Mouse (Mus musculus) right cerebral cortex, postnatal 4 days (tissue): Measurements from ENCODE around the gene Gimap5.
A peak's percentile ranks its signal among the peaks of the same experiment; 100 is the strongest.

Experiments
- DNase-seq: peaks from one replicate; pipeline ENCODE4 v3.0.0-alpha.2; 2022

Gene Gimap5

GRCm38 (mm10) chr6:48740501-48741169 is 5.4 kb upstream of the Gimap5 start:
- DNase-seq: no peak

- DNase-seq: no peak
Observed at GRCm38 (mm10) chr6:48741273-48741672, 4.7 kb upstream of the Gimap5 start.

- DNase-seq: peak; percentile 15
Observed at GRCm38 (mm10) chr6:48741711-48742206, 4.2 kb upstream of the Gimap5 start.

GRCm38 (mm10) chr6:48742422-48743351 is 3.3 kb upstream of the Gimap5 start:
- peak; percentile 34 for DNase-seq

- DNase-seq: no peak
Observed at GRCm38 (mm10) chr6:48745490-48745889, 507 bp upstream of the Gimap5 start.

GRCm38 (mm10) chr6:48747091-48747966 is 1.3 kb downstream of the Gimap5 start:
- no peak for DNase-seq

- DNase-seq: no peak
Observed at GRCm38 (mm10) chr6:48763567-48764270, 17.7 kb downstream of the Gimap5 start.

- DNase-seq: no peak
Observed at GRCm38 (mm10) chr6:48764496-48764895, 18.5 kb downstream of the Gimap5 start.

GRCm38 (mm10) chr6:48768178-48768869 is 22.3 kb downstream of the Gimap5 start:
- DNase-seq: no peak

GRCm38 (mm10) chr6:48768933-48769332 is 22.9 kb downstream of the Gimap5 start:
- DNase-seq: no peak

GRCm38 (mm10) chr6:48770696-48771095 is 24.7 kb downstream of the Gimap5 start, which contains the start of gene Gimap3:
Gimap3 (minus strand) TSS chr6:48770851.
- no peak for DNase-seq

GRCm38 (mm10) chr6:48772030-48772429 is 26.0 kb downstream of the Gimap5 start:
- DNase-seq: peak; percentile 89

GRCm38 (mm10) chr6:48784406-48784805 is 38.4 kb downstream of the Gimap5 start:
- DNase-seq: no peak

- no peak for DNase-seq
Observed at GRCm38 (mm10) chr6:48785189-48785588, 39.2 kb downstream of the Gimap5 start.

GRCm38 (mm10) chr6:48785601-48786000 is 39.6 kb downstream of the Gimap5 start:
- no peak for DNase-seq

- DNase-seq: no peak
Observed at GRCm38 (mm10) chr6:48787867-48788266, 41.9 kb downstream of the Gimap5 start.

- DNase-seq: no peak
Observed at GRCm38 (mm10) chr6:48801897-48802296, 55.9 kb downstream of the Gimap5 start.

- no peak for DNase-seq
Observed at GRCm38 (mm10) chr6:48803406-48804051, 57.5 kb downstream of the Gimap5 start.
